Mouse (Mus musculus) C2C12 (cell line): Measurements from ENCODE around the gene Gapdh.

Source experiments
- CTCF ChIP-seq: IDR thresholded peaks from one replicate; pipeline ENCODE4 v1.5.1; 2011; ENCODE audit not compliant: control insufficient read depth, insufficient read depth, insufficient read length
- FOSL1 ChIP-seq: IDR thresholded peaks from one replicate; pipeline ENCODE4 v1.8.0; 2011; ENCODE audit warnings: mild to moderate bottlenecking, low read length; ENCODE audit not compliant: poor library complexity, insufficient read depth, severe bottlenecking
- MAX ChIP-seq: IDR thresholded peaks from one replicate; pipeline ENCODE4 v1.6.1; 2011; ENCODE audit warnings: mild to moderate bottlenecking, control low read depth

DNA sequence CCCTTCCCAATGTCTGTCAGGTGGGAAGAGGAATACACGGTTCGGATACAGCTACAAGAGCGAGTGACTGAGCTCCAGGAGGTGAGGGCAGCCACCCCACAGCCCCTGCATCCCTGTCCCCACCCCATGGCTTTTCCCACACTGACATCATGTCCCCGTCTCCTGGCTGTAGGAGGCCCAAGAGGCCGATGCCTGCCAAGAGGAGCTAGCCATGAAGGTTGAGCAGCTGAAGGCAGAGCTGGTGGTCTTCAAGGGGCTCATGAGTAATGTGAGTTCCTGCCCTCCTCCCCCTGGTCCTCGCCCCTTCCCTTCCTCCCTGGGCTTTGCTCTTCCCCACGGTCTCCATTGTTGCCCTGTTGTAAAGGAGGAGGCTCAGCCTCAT, 16.7 kb downstream of the Gapdh start:
- TF ChIP-seq CTCF (no peak), MAX (no peak), FOSL1 (no peak)
